Mouse (Mus musculus) gastrocnemius, adult 8-10 months (tissue): ENCODE data around the gene Cotl1. TPM values are rescaled to one million over a fixed set of nuclear protein-coding genes. Genes with fewer than 3 reads are reported as not detected.

Experiments
- DNase-seq, 2 experiments: peaks; one replicate each; pipeline ENCODE4 v3.0.0; 2022; ENCODE audit warnings: low spot score in 2 of 2
- total RNA-seq, 4 experiments: library from RNA; stranded (reverse); gene quantifications; 2 replicates each; pipeline ENCODE4 v1.2.4; 2022

The Cotl1 gene
- total RNA-seq, 4 experiments from 2014 or later = 1.8 to 3.7 (median 3.2) TPM

DNA sequence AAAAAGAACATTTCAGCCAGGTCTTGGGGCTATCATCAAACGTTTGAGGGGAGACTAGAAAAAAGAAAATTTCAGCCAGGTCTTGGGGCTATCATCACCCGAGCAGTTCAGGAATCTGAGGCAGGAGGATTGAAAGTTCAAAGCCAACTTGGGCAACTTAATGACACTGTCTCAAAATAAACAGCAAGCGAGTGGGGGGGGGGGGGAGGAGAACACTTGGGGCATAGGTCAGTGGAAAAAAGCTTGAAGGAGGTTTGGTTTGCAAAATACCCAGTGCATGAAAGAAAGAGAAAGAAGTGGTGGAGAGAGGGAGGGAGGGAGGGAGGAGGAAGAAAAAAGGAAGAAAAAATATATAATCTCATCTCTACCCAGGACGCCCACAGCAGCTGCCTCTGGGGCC, 53.0 kb downstream of the Cotl1 start:
- DNase-seq = no peak

DNA sequence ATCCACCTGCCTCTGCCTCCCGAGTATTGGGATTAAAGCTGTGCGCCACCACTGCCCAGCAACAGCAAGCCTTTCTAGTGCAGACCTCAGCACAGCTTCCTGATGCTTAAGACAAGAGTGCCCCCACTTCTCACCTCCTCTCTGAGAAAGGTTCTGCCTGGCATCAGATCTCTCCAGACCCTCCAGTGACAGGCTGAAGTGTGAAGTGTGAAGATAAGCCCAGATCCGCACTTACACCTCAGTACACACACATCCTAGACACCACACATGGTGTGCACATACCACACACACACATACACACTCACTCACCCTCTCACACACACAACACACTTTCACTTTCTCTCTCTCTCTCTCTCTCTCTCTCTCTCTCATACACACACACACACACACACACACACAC, 53.5 kb downstream of the Cotl1 start:
- no peak for DNase-seq

DNA sequence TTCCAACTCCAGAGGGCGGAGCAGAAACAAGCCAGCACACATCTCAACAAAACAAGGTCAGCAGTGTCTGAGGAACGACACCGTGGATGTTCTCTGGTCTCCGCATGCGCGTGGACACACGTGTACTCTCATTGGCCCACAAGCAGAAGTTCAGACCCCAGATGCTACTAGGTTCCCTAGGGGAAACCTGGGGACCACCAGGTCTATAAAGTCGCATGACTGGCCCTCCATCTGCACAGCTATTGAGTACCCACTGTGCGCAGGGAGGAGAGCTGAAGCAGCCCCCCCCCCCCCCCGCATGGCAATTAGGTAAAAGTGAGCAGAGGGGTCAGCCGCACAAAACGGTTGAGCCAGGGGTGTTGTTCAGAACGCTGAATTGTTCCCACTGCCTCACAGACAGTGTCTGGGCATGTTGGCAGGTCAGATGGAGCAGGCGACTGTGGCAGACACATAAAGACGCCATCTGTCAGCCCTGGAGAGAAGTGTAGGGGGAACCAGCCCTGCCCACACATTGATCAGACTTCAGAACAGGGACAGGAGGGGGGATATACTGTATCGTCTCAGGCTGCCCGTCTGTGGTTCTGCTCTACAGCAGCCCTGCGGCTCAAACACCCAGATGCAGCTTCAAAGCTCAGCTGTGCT, 54.5 kb downstream of the Cotl1 start:
- DNase-seq = no peak

DNA sequence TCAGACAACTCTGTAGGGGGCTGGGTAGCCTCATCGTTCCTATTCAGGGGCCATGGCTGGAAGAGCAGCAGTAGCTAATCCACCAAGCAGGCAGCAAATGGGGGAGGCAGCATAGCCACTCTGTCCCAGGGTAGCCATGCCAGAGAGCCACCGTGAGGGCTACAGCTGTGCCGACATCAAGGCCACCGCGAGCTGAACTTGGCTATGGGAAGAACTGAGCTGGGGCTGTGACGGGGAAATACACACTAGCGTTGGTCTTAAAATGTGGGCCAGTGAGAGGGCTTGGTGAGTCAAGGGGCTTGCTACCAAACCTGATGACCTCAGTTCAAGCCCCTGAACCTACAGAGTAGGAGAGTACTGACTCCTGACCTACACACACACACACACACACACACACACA, 55.7 kb downstream of the Cotl1 start:
- no peak for DNase-seq

DNA sequence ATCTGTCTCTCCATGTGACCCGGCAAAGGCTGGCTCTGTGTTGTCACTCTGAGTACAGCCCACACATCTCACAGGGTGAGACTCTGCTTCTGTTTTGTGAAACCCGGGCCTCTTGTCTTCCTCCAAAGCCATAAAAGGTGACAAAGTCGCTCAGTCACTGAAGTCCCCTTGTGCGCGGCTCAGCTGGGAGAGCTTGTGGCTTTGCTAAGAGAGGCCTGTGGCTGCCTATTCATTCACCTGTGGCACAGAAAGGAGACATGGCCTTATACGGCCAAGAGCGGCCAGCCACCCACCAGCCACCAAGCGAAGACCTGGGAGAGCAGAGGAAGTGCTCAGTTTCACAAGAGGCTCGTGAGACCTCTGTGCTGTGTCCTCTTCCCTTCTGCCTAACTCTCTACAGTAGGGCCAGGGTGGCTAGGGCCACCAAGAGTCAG, 56.2 kb downstream of the Cotl1 start:
- no peak for DNase-seq

DNA sequence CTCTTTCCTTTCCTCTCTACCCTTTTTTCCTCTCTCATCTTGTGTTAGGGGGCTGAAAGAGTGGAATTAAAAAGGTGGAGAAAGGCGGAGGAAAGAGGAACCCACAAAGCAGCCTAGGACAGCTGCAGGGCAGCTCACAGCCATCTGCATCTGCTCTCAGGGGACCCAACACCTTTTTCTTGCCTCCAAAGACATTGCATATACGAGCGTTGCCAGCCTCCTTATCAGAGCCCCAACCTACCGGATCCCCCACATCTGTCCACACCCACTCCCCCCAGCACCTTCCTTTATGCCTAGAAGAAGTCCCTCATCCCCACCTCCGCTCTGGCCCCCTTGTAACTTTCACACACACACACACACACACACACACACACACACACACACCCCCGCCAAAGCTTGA, 56.8 kb downstream of the Cotl1 start:
- no peak for DNase-seq

DNA sequence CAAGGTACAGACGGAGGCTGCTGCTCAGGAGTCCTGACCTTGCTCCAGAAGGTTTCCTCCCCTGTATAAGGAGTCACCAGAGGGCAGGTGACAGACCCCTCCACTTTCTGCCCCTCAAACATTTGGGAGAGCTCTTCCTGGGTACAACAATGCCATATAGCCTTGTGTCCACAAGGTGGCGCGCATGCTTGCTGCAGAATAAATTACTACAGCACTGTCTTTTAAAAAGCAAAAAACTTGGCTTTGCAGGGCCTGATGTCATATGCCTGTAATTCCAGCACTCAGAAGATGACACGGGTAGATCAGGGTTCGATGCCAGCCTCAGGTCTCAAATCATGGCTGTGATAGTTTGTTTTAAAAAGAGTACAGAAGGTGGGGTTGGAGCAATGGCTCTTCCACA, 57.6 kb downstream of the Cotl1 start:
- peak; percentile 32 to 47 for DNase-seq

DNA sequence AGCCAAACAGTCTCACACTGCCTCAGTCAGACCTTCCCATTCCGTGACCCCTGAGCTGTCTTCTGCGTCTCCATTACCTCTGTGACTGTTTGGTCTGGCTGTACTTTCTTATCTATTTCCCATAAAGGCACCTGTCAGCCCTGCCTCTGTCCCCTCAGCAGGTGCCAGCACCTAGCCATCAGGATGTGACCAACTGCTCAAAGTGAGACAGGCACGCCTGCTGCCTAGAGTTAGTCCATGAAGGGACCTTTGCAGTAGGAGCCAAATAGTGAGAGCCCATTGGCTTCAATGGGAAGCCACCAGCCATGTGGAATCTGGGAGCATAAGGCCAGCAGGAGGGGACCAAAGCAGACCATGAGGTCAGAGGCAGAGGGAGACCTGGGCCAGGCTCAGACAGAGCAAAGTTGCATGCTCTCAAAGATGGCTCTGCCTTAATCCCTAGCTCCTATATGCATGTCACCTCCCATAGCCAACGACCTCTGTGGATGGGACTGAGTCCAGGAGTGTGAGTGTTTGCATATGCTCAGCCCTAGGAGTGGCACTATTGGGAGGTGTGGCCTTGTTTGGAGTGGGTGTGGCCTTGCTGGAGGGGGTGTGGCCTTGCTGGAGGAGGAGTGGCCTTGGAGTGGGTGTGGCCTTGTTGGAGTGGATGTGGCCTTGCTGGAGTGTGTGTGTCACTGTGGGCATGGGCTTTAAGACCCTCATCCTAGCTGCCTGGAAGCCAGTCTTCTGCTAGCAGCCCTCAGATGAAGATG, 59.1 kb downstream of the Cotl1 start:
- DNase-seq = no peak

DNA sequence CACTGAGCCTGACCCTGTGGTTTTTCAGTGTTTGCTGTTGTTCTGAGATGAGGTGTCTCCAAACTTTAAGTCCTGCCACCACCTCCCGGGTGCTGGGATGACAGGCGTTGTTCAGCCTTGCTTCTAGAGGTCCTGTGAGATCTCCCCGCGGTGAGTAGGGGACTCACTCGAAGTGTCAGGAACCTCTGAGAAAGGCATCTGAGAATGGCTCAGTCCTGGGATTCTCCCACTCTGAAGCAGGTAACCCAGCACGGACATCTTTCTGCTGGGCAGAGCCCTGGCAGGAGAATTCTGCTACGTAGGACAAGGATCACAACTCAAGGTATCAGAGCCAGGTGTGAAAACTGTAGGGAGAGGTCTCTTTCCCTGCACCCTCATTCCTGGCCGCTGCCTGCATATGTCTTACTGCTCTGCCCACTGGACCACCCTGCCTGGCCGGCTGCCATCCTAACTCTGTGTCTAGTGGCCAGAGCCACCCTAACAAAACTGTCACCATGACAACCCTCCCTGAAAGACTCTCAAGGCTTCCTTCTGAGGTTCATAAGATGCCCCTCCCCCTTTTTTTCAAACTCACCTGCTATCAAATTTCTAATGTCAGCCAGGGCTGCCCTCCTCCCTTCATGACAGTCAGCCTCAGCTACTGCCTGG, 59.8 kb downstream of the Cotl1 start:
- no peak for DNase-seq

DNA sequence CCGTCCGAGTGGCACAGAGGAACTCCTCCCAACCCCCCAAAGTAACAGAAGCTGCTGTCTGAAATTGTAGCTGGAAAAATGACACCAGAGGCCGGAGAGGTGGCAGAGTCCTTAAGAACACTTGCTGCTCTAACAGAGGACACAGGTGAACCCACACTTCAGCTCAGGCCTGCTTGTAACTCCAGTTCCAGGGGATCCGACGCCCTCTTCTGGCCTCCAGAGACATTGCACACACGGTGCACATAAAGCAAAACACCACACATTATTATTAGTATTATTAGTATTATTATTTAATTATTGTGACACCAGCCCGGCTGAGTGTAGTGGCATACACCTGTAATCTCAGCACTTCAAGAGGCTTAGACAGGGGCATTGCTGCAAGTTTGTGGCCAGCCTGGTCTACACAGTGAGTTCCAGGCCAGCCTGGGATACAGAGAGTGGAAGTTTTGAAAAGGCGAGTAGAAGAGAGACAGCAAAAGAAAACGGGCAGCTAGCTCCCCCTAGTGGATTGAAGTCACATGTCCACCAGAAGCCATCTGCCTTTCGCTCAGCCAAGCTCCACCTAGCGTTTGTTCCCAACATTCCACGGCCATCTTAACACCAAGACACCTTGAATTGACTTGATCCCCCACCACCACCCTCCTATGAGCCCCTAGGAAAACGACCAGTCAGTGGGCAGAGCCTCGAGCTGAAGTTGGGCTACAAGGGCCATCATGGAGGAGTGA, 61.2 kb downstream of the Cotl1 start:
- peak; percentile 57 to 71 for DNase-seq

DNA sequence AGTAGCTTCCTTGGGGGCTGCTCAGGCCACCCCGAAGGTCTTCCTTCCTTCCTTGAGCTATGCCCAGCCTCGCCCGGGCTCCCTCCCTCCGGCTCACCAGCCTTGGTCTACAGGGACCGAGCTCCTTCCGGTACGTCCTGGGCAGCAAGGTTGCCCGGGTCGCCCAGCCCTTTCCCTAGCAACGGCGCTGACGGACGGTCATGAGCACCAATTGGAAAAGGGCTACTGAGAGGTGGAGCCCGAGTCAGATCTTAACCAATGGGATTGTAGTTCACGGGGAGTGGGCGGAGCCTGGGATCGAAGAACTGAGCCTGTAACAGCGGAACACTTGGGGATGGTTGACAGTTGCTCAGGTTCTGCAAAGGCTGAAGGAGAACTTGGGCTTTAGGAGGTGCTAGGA, 62.1 kb downstream of the Cotl1 start, which contains the start of gene Tldc1:
Gene Tldc1 (minus strand): TSS at position 154 of the 400 bp plus-strand sequence.
- DNase-seq = peak; percentile 98 to 100

DNA sequence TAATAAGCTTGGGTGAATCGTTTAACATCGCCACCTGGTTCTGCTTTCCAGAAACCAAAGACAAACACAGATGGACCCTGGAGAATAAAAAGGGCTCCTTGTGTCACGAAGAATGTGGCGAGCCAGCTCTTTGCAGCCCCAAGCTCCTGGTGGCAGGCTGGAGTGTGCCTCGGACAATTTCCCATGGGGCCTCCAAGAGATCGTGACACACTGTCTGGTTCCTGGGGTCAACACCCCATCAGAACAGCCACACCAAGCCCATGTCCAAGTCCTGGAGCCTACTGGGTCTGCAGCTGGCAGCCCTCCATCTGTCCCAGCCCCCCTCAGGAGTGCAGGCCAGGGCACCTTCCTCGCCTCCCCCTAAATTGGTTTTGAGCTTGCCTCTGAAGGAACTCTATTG, 62.6 kb downstream of the Cotl1 start:
- no peak for DNase-seq

DNA sequence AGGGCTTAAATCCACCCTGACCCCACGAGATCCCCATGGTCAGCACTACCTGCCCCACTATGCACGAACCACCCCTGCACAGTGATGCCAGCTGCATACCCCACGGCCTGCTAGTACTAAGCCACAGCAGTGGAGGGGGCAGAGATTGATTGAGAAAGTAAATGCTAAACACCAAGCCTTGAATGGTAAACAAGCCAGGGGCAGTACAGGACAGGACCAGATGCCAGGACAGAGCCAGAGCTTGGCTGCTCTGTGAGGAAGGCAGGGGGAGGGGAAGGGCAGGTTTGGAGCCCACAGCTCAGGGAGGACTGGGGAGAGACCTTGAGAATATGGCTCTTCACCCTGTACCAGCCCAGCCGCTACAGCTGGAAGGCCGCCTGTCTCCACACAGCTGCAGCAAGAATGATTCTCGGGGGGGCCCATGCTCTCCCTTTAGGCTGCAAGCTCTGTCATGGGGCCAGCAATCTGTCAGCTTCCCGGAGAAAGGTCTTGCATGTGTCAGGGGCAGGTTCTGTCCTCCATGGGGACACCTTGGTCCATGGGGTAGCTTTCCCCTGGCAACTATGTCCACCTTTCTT, 63.6 kb downstream of the Cotl1 start:
- no peak for DNase-seq

DNA sequence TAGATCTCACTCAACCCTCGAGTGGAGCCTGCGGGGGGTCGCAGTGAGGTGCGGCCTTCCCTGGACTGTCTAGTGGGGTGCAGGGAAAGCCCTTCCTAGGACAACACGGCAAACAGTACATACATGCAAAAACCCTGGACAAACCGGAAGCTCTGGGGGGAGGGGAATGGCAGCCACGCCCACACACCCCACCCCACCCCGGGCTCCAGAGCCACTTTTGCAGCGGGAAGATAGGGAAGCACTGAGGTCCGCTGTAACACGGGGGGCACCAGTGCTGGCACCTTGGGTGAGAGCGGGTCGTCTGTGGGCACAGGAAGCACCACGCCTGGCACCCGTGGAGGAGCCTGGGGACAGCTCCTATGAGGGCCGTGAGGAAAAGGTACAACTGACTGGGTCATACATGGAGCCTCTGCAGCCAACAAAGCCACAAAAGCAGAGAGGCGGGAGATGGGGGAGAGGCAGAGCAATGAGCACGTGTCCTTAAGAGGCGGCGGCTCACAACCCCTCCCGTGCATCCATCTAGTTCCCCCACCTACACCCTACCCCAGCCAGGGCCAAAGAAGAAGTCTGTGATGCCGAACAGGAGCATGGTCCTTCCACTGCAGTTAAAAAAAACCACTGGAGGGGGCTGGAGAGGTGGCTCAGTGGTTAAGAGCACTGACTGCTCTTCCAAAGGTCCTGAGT, 74.4 kb downstream of the Cotl1 start:
- no peak for DNase-seq

DNA sequence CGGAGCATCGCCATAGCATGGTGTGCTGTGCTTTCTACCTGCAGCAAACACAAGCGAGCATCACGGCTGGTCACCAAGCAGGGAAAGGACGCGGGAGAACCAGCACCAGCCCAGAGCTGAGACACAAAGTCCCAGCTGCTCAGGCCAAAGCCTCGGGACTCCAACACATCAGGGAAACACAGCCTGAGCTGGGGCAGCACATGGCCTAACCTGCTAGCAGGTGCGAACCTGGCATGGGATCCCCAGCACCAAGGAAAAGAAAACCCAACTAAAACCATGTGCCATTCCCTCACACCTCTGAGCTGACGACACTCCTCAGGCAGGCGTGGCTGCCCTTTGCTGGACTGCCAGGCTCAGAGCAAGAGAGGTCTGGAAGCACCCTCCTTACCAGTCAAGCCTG, 75.0 kb downstream of the Cotl1 start:
- DNase-seq = no peak

DNA sequence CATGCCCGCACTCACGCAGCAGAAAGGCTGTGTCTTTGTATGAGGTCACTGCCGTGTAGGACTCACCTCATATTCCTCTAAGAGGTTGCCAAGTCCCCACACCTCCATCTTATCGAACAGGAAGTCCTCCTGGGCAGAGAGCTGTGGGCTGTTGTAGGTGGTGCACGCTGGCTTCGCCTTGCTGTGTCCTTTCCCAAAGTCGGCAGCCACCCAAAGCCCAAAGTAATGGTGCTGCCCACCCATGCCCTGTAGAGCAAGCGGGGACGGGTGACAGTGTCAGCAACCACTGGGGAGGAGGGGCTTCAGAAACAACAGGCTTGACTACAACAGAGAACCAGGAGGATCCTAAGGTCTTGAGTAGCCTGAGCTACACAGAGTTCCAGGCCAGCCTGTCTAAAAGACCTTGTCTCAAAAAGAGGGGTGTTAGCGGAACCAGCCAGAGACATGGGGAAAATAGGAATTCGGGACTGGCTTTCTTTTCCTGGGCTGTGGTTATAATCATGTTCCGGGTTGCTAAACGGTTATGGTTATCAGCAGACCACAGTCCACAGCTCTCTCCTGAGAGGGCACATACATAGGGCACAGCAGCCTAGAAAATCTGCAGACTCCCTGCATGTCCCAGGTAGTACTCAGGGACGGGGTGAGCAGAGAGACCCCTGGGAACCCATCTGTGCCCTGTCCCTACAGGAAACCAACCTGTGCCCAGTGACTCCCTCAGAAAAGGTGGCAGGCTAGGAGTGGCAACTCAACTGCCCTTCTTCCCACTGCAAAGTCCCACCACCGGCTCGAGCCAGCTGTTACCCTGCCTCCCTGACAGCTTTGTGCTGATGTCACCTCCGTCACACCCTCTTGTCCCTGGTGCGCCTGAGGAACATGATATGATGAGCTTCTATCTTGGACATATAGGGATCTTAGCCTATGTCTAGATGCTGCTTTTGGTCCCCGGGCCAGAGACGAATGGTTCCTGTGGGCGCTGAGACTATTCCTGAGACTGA, 77.8 kb downstream of the Cotl1 start:
- no peak for DNase-seq

DNA sequence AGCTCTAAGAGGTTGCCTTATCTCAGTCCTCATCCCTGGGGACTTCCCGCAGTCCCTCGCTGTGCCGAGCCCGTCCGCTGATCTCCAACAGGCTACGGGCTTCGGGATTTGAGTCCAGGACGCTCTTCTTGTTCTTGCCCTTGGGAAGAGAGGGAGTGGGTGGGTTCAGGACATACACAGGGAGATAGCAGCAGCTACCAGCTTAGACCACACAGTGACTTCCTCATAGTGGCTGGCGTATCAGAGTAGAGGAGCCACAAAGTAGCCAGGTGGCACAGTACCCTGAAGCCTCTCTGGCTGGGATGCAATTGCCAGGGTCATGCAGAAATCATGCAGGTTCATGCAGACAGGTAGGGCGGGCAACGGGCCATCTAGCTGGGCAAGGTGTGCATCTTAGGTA, 78.7 kb downstream of the Cotl1 start:
- no peak for DNase-seq
